Mouse (Mus musculus): Measurements from ENCODE around the gene Lrrc3c. TPM values are rescaled to one million over a fixed set of nuclear protein-coding genes. Genes with fewer than 3 reads are reported as not detected.
A peak's percentile ranks its signal among the peaks of the same experiment; 100 is the strongest.
"Not testable (repeated sequence)": the region's sequence is repeated elsewhere in the genome, so short reads cannot be mapped to it uniquely, and the experiment has no call there.

Lrrc3c gene
- total RNA-seq, 2 experiments from 2014 or later = not detected

GRCm38 (mm10) chr11:98584629-98585177, 13.4 kb upstream of the Lrrc3c start:
- no peak for ATAC-seq (ENCODE audit: poor library complexity, severe bottlenecking)

- no peak for ATAC-seq (ENCODE audit: poor library complexity, severe bottlenecking)
These were observed 11.8 kb upstream of the Lrrc3c start for GRCm38 (mm10) chr11:98586087-98586891.

GRCm38 (mm10) chr11:98586892-98587563, 11.1 kb upstream of the Lrrc3c start, which contains the start of gene Ormdl3:
TSS of gene Ormdl3 (minus strand) at chr11:98587368.
- peak; percentile 95 for ATAC-seq (ENCODE audit: poor library complexity, severe bottlenecking)

GRCm38 (mm10) chr11:98587684-98588546, 10.2 kb upstream of the Lrrc3c start:
- peak; percentile 50 for ATAC-seq (ENCODE audit: poor library complexity, severe bottlenecking)

- ATAC-seq (ENCODE audit: poor library complexity, severe bottlenecking) = no peak
These were observed 9.2 kb upstream of the Lrrc3c start for GRCm38 (mm10) chr11:98588833-98589281.

GRCm38 (mm10) chr11:98589306-98589705, 8.8 kb upstream of the Lrrc3c start:
- no peak for ATAC-seq (ENCODE audit: poor library complexity, severe bottlenecking)

- ATAC-seq (ENCODE audit: poor library complexity, severe bottlenecking) = no peak
These were observed 7.3 kb upstream of the Lrrc3c start for GRCm38 (mm10) chr11:98590548-98591445.

GRCm38 (mm10) chr11:98595021-98595420, 3.1 kb upstream of the Lrrc3c start:
- ATAC-seq (ENCODE audit: poor library complexity, severe bottlenecking) = no peak

GRCm38 (mm10) chr11:98595473-98595872, 2.6 kb upstream of the Lrrc3c start:
- ATAC-seq (ENCODE audit: poor library complexity, severe bottlenecking) = no peak

GRCm38 (mm10) chr11:98595955-98596354, 2.1 kb upstream of the Lrrc3c start:
- ATAC-seq (ENCODE audit: poor library complexity, severe bottlenecking) = no peak

- peak; percentile 77 for ATAC-seq (ENCODE audit: poor library complexity, severe bottlenecking)
These were observed 728 bp upstream of the Lrrc3c start for GRCm38 (mm10) chr11:98597363-98597762.

GRCm38 (mm10) chr11:98598851-98599290, 780 bp downstream of the Lrrc3c start:
- ATAC-seq (ENCODE audit: poor library complexity, severe bottlenecking) = no peak

- ATAC-seq (ENCODE audit: poor library complexity, severe bottlenecking) = no peak
These were observed 1.2 kb downstream of the Lrrc3c start for GRCm38 (mm10) chr11:98599291-98599690.

GRCm38 (mm10) chr11:98602090-98602690, 4.1 kb downstream of the Lrrc3c start:
- ATAC-seq (ENCODE audit: poor library complexity, severe bottlenecking) = no peak

GRCm38 (mm10) chr11:98603953-98604352, 5.9 kb downstream of the Lrrc3c start:
- ATAC-seq (ENCODE audit: poor library complexity, severe bottlenecking) = no peak

- ATAC-seq (ENCODE audit: poor library complexity, severe bottlenecking) = not testable (repeated sequence)
These were observed 6.8 kb downstream of the Lrrc3c start for GRCm38 (mm10) chr11:98604911-98605310.

- peak; percentile 80 for ATAC-seq (ENCODE audit: poor library complexity, severe bottlenecking)
These were observed 8.7 kb downstream of the Lrrc3c start for GRCm38 (mm10) chr11:98606763-98607162.

GRCm38 (mm10) chr11:98620791-98621190, 22.7 kb downstream of the Lrrc3c start:
- ATAC-seq (ENCODE audit: poor library complexity, severe bottlenecking) = no peak

GRCm38 (mm10) chr11:98623981-98624380, 25.9 kb downstream of the Lrrc3c start:
- not testable (repeated sequence) for ATAC-seq (ENCODE audit: poor library complexity, severe bottlenecking)
